Mouse (Mus musculus) testis, adult 2 months (tissue): ENCODE results near the gene Galns.

Source experiments
- CTCF ChIP-seq: fragments of 200-500 bp; IDR thresholded peaks from 2 replicates; pipeline ENCODE4 v1.5.1; 2012; ENCODE audit warnings: low read depth, mild to moderate bottlenecking, inconsistent platforms, low read length, moderate library complexity; ENCODE audit not compliant: control insufficient read depth, insufficient read depth, insufficient replicate concordance
- POLR2A ChIP-seq: fragments of 200-500 bp; IDR thresholded peaks from 2 replicates; pipeline ENCODE4 v1.6.1; 2012; ENCODE audit warnings: low read depth, mild to moderate bottlenecking, inconsistent platforms, low read length, moderate library complexity; ENCODE audit not compliant: control insufficient read depth

DNA sequence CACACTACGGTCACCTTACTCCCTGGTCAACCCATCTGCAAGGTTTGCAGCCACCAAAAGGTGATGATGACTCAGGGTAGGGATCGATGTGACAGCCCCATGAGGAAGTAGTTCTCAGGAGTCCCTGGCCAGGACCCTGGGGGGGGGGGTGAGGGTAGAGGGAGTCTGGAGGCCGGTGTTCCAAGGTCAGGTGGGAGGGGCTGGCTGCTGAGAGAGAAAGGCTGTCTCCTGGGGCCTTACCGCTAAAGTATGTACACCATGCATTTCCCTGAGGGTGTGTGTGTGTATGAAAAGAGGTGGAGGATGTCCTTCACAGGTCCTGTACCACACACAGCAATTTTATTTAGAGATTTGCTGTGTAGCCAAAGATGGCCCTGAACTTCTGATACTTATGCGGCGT, 41.4 kb upstream of the Galns start:
- TF ChIP-seq CTCF (no peak), POLR2A (no peak)
